Mouse (Mus musculus) olfactory bulb, adult 2 months (tissue): ENCODE data around the gene Lmnb2. TPM values are rescaled to one million over a fixed set of nuclear protein-coding genes. Genes with fewer than 3 reads are reported as not detected.

Experiments
- H3K27ac ChIP-seq: fragments of 200-500 bp; 2 replicates; pipeline ENCODE4 v1.5.1; 2012; ENCODE audit warnings: low read depth, low read length; ENCODE audit not compliant: insufficient read depth
- H3K4me1 ChIP-seq: fragments of 200-500 bp; 2 replicates; pipeline ENCODE4 v1.6.1; 2012; ENCODE audit warnings: low read length; ENCODE audit not compliant: control insufficient read depth, insufficient read depth
- H3K4me3 ChIP-seq: fragments of 200-500 bp; 2 replicates; pipeline ENCODE4 v1.5.1; 2012; ENCODE audit warnings: mild to moderate bottlenecking, low read depth, low read length, moderate library complexity; ENCODE audit not compliant: insufficient read depth
- CTCF ChIP-seq: fragments of 200-500 bp; IDR thresholded peaks from 2 replicates; pipeline ENCODE4 v1.5.1; 2012; ENCODE audit warnings: low read depth, mild to moderate bottlenecking, low read length, moderate library complexity; ENCODE audit not compliant: insufficient read depth
- POLR2A ChIP-seq: fragments of 200-500 bp; IDR thresholded peaks from 2 replicates; pipeline ENCODE4 v1.6.1; 2012; ENCODE audit warnings: mild to moderate bottlenecking, low read depth, low read length, moderate library complexity; ENCODE audit not compliant: insufficient read depth
- whole genome bisulfite sequencing: fragments of 180-500 bp; shearing (Covaris S2); methylation state at CpG from one replicate; pipeline ENCODE4 v1.1.7; 2018; 5-methylcytosine and 5-hydroxymethylcytosine counted together
- polyA plus RNA-seq: library from polyadenylated mRNA; stranded (reverse); fragments of >200 nt; gene quantifications from 2 replicates; pipeline ENCODE4 v1.2.4, GENCODE M21; 2012; ENCODE audit warnings: low replicate concordance; ENCODE audit not compliant: missing spikeins, insufficient read depth, insufficient read length

The Lmnb2 gene
- polyA plus RNA-seq, 1 experiment = not detected

DNA sequence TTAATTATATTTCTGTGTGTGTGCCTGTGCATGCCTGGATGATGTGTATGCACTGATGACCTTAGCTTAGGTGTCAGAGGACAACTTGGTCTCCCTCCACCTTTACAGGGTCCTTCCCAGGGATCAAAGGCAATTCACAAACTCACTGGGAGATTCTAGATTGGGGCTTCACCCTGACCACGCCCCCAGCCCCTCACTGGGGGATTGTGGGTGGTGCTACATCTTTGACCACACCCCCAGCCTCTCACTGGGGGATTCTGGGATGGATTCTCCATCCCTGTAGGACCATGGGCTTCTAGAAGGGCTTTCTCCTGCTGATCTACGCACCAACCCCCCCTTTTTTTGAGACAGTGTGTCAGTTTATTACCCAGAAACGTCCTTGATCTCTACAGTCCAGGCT is 7.4 kb upstream of the Lmnb2 start:
- TF ChIP-seq POLR2A = no peak
- WGBS = 58% methylated on average over 3 of the region's 3 CpGs

DNA sequence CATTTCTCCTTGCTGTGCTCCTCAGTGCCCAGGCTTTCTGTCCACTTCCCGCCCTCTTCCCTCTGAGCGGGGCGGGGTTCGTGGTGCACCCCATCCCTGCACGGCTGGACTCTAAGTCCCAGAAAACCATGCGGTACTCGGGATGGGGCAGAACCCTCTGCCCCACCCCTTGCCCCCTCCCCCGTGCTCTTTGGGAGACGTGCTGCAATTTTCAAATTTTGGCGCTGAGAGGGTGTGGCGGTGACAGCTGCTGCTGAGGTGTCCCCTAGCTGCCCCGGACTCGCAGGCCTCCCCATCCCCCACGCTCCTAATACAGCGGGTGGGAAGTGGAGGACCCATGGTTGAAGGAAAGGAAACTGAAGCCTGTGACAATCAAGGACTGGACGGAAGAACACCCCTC is 3.9 kb upstream of the Lmnb2 start:
- peaks cover 14% of the 10 kb centered on the region for H3K4me1 ChIP-seq
- H3K4me3 ChIP-seq = no peak overlapping the region
- TF ChIP-seq POLR2A (no peak), CTCF (no peak)
- 17% methylated on average over 16 of the region's 16 CpGs for WGBS
- no peak overlapping the region for H3K27ac ChIP-seq

More for the DNA sequence above, 7.4 kb upstream of the Lmnb2 start:
- H3K4me1 ChIP-seq = peaks cover 18% of the 10 kb centered on the region
- no peak overlapping the region for H3K27ac ChIP-seq
- no peak overlapping the region for H3K4me3 ChIP-seq

DNA sequence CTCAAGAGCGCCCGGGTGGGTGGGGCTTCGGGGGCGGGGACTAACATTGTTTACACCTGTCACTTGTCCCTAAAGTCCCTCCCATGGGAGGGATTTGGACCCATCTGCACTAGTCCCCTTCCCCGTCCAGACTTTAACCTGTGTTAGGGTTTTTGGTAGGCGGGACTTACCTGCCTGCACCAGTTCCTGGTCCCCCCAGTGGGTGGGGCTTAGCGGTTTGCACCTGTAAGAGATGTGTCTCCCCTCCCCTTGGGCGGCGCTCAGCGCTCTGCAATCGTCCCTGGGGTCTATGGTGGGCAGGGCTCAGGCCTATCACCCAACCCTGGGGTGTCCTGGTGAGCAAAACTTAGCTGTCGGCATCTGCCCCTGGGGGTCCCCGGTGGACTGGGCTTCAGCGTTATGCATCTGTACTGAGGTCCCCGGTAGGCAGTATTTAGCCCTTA is 688 bp downstream of the Lmnb2 start:
- peak overlapping the region; percentile 92 for H3K4me3 ChIP-seq
- TF ChIP-seq CTCF (no peak), POLR2A (no peak)
- H3K27ac ChIP-seq = no peak overlapping the region
- peaks cover 27% of the 10 kb centered on the region for H3K4me1 ChIP-seq
- 1% methylated on average over 15 of the region's 15 CpGs for WGBS

DNA sequence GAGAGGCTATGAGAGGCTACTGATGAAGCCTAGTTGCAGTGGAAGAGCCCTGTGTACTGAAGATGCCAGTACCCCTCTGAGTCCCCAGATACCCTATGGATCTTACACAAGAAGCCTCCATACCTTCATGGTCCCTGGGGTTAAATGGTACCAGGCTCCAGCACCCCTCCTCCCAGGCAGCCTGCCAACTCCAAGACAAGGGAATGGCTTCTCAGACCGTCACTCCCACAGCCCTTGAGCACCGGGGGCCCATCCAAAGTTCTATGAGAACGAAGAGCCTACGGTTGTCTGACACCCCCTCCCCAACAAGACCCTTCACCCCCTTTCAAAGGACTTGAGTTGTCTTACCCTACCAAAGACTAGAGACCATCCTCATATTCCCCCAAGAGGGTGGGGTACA is 2.3 kb downstream of the Lmnb2 start:
- Histone ChIP-seq H3K4me3 (no peak overlapping the region), H3K4me1 (peaks cover 20% of the 10 kb centered on the region), H3K27ac (no peak overlapping the region)
- 64% methylated on average over 4 of the region's 4 CpGs for WGBS
- TF ChIP-seq CTCF (no peak), POLR2A (no peak)

DNA sequence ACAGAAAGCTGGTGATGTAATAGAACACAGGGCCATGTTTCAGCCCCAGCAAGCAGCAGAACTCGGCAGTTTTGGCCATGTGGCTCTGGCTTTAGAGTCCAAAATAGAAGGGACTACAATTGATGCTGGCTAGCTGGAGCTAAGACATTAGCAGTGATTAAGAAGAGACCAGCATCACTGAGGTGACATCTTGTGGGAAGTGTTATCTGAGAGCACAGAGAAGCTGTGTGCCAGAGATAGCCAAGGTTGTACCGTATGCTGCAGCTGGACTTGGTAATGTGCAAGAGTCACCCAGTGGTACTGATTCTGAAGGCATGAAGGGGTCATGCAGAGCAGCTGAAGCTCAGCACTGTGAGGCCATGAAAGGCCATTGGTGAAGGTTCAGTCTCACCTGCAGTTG is 2.8 kb downstream of the Lmnb2 start:
- no peak for TF ChIP-seq CTCF
- no peak for TF ChIP-seq POLR2A
- H3K27ac ChIP-seq = no peak overlapping the region
- H3K4me3 ChIP-seq = no peak overlapping the region
- 71% methylated on average over 2 of the region's 2 CpGs for WGBS
- peaks cover 20% of the 10 kb centered on the region for H3K4me1 ChIP-seq

DNA sequence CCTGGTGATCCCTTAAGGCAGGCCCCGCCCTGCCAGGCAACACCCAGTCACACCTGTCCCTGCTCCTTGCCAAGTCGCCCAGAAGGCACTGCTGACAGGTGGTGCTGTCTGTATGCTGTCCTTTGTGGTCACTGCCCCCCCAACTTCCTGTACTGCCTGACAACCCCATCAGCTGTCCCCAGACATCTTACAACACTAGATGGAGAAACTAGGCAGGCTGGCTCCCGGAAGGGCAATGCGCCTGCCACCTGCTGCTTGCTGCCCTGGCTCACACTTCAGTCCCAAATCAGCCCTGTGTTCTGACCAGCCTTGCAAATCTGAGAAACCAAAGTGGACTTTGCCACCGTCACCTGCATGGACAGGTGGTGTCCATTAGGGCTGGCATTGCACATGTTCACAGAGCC is 3.8 kb downstream of the Lmnb2 start:
- Histone ChIP-seq H3K4me3 (no peak overlapping the region), H3K27ac (no peak overlapping the region), H3K4me1 (peaks cover 20% of the 10 kb centered on the region)
- WGBS = 96% methylated on average over 5 of the region's 5 CpGs
- TF ChIP-seq POLR2A = no peak
- TF ChIP-seq CTCF = no peak

DNA sequence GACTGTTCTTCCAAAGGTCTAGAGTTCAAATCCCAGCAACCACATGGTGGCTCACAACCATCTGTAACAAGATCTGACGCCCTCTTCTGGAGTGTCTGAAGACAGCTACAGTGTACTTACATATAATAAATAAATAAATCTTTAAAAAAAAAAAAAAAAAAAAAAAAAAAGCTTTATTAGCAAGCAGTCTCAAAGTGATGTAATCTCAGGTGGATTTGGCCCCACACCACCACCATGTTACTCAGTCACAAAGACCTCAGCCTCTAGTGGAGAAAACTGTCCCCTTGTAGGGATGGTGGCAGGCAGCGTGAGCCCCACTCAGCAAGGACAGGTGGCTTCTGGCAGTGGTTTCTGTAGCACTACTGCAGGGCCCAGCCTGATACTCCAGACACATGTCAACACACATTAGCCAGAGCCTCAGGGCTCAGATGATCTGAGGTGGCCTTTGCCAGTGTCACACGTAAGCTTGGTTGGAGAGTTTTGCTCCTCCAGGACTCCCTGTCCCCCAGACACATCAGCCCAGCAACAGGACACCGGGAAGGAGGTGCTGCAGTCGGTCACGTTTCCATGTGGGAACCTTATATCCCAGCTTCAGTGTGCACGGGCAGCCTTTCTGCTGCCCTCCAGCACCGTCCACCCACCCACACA is 4.6 kb downstream of the Lmnb2 start:
- peaks cover 20% of the 10 kb centered on the region for H3K4me1 ChIP-seq
- TF ChIP-seq CTCF (no peak), POLR2A (no peak)
- no peak overlapping the region for H3K4me3 ChIP-seq
- WGBS = 82% methylated on average over 8 of the region's 8 CpGs
- no peak overlapping the region for H3K27ac ChIP-seq

DNA sequence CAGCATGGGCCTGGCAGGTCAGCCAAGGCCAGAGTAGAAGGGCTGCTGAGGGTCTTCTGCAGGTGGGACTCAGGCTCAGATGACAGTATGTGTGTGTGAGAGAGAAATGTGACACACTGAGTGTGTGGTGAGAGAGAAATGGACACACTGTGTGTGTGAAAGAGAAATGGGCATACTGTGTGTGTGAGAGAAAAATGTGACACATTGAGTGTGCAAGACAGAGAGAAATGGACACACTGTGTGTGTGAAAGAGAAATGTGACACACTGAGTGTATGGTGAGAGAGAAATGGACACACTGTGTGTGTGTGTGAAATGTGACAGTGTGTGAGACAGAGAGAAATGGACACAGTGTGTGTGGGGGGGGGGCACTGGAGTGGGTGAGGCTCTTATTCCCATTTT is 6.2 kb downstream of the Lmnb2 start:
- TF ChIP-seq CTCF = no peak
- no peak for TF ChIP-seq POLR2A
- no peak overlapping the region for H3K4me3 ChIP-seq
- no peak overlapping the region for H3K27ac ChIP-seq
- H3K4me1 ChIP-seq = peaks cover 13% of the 10 kb centered on the region

DNA sequence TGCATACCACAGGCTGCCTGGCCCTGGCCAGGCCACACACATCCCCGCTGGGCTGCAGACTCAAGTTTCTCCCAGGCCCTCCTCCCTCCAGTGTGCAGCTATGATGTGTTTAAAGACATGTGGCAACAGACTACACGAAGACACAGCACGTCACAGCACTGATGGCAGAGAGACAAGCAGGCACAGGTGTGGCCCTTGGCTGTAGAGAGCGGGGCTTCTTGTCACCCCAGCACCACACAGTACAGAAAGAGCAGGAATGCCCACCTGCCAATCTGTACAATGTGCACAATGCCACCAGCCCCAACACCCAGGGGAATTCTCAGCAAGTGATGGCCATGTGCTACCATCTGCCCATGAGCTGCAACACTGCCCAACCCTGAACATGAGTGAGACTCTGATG is 6.7 kb downstream of the Lmnb2 start:
- TF ChIP-seq POLR2A (no peak), CTCF (no peak)
- 97% methylated on average over 4 of the region's 4 CpGs for WGBS
- Histone ChIP-seq H3K27ac (no peak overlapping the region), H3K4me1 (peaks cover 8% of the 10 kb centered on the region), H3K4me3 (no peak overlapping the region)

DNA sequence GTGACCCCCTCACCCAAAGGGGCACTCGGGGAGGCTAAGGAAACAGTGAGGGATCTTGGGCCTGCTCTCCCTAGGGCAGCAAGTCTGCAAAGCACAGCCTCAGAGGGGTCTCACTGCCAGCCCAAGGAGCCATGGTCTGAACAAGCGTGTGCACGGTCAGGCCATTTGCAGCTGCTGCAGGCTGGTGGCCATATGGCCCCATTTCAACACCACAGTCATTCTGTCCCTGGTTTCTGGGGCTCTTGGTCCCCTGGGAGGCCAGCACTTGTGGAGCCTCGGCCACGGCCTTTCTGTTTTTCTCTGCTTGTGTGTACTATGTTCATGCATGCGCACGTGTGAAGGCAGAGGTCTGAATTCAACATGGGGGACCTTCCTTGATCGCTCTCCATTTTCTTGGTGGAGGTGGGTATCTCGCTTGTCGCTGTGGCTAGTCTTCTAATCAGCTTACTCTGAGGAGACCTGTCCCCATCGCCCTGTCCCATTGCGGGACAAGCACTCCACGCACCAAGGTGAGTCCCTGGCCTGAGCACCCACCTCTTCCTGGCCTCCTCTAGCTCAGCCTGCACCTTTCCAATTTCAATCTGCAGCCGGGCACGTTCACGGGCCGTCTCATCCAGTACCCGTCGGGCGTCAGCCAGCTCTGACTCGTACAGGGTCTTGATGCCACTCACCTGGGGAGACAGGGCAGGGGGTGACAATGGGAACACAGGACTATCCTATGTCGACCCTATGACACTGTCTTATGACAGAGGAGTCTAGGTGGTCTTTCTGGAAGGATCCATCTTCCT is 8.5 kb downstream of the Lmnb2 start:
- H3K27ac ChIP-seq = no peak overlapping the region
- TF ChIP-seq POLR2A (no peak), CTCF (no peak)
- H3K4me1 ChIP-seq = no peaks in the 10 kb centered on the region
- H3K4me3 ChIP-seq = no peak overlapping the region
- 92% methylated on average over 22 of the region's 22 CpGs for WGBS
